Mouse (Mus musculus) small intestine, adult 2 months (tissue): ENCODE results near the gene Atp2b4.

Source experiments
- CTCF ChIP-seq: fragments of 200-500 bp; IDR thresholded peaks from 2 replicates; pipeline ENCODE4 v1.5.1; 2012; ENCODE audit warnings: low read depth, mild to moderate bottlenecking, control low read depth, inconsistent platforms, low read length, moderate library complexity, mixed read lengths; ENCODE audit not compliant: insufficient replicate concordance, insufficient read length; ENCODE audit errors: extremely low read depth
- POLR2A ChIP-seq: fragments of 200-500 bp; IDR thresholded peaks from 2 replicates; pipeline ENCODE4 v1.6.1; 2012; ENCODE audit warnings: low read depth, mild to moderate bottlenecking, control low read depth, inconsistent platforms, low read length, moderate library complexity

- TF ChIP-seq POLR2A (no peak), CTCF (no peak)
Measured at GRCm38 (mm10) chr1:133671266-133671665, 129.6 kb downstream of the Atp2b4 start.
